Mouse (Mus musculus): ENCODE results near the gene Chil5. TPM values are rescaled to one million over a fixed set of nuclear protein-coding genes. Genes with fewer than 3 reads are reported as not detected.
"Not testable (repeated sequence)": the region's sequence is repeated elsewhere in the genome, so short reads cannot be mapped to it uniquely, and the experiment has no call there.

Chil5 gene
- polyA plus RNA-seq, 1 experiment, result 0.25 TPM

GRCm38 (mm10) chr3:106024135-106024534 lies 8.5 kb downstream of the Chil5 start:
- Histone ChIP-seq H3K27ac (ENCODE audit: insufficient read depth, low read length) (no peak overlapping the region), H3K4me3 (ENCODE audit: extremely low read depth, insufficient read depth, insufficient read length) (no peak overlapping the region), H3K36me3 (ENCODE audit: control insufficient read depth, insufficient read depth, low read length) (no peaks in the 10 kb centered on the region), H3K27me3 (ENCODE audit: control insufficient read depth, insufficient read depth, low read length) (no peaks in the 10 kb centered on the region), H3K4me1 (ENCODE audit: control insufficient read depth, insufficient read depth, insufficient read length) (no peaks in the 10 kb centered on the region)
- DNase-seq (ENCODE audit: low read depth in 1 of 2, low spot score in 2 of 2), result no peak
- TF ChIP-seq POLR2A (IDR thresholded peaks at IDR 0.05; ENCODE audit: low read depth, low read length) (no peak), CTCF (IDR thresholded peaks at IDR 0.05; ENCODE audit: extremely low read depth, insufficient read depth, insufficient read length, insufficient replicate concordance) (no peak)
- 90% methylated on average over 2 of the region's 2 CpGs for WGBS

- Histone ChIP-seq H3K4me3 (ENCODE audit: extremely low read depth, insufficient read depth, insufficient read length) (no peak overlapping the region), H3K36me3 (ENCODE audit: control insufficient read depth, insufficient read depth, low read length) (no peaks in the 10 kb centered on the region; the same call in 1 of the 2 replicates), H3K27me3 (ENCODE audit: control insufficient read depth, insufficient read depth, low read length) (no peaks in the 10 kb centered on the region), H3K4me1 (ENCODE audit: control insufficient read depth, insufficient read depth, insufficient read length) (no peaks in the 10 kb centered on the region), H3K27ac (ENCODE audit: insufficient read depth, low read length) (no peak overlapping the region)
- TF ChIP-seq CTCF (IDR thresholded peaks at IDR 0.05; ENCODE audit: extremely low read depth, insufficient read depth, insufficient read length, insufficient replicate concordance) (no peak), POLR2A (IDR thresholded peaks at IDR 0.05; ENCODE audit: low read depth, low read length) (no peak)
- DNase-seq (ENCODE audit: low read depth in 1 of 2, low spot score in 2 of 2), result no peak
Observed at GRCm38 (mm10) chr3:106021840-106022239, 10.8 kb downstream of the Chil5 start.

GRCm38 (mm10) chr3:106014546-106014945 lies 18.1 kb downstream of the Chil5 start, which contains the start of gene Pifo:
TSS of gene Pifo (minus strand) at chr3:106014646.
- Histone ChIP-seq H3K36me3 (ENCODE audit: control insufficient read depth, insufficient read depth, low read length) (no peaks in the 10 kb centered on the region; the same call in 1 of the 2 replicates), H3K4me3 (ENCODE audit: extremely low read depth, insufficient read depth, insufficient read length) (no peak within 1 kb of the TSS), H3K27me3 (ENCODE audit: control insufficient read depth, insufficient read depth, low read length) (no peaks in the 10 kb centered on the region), H3K4me1 (ENCODE audit: control insufficient read depth, insufficient read depth, insufficient read length) (no peaks in the 10 kb centered on the region), H3K27ac (ENCODE audit: insufficient read depth, low read length) (no peak within 1 kb of the TSS)
- DNase-seq (ENCODE audit: low read depth in 1 of 2, low spot score in 2 of 2), result no peak
- WGBS, result 81% methylated on average over 2 of the region's 2 CpGs
- TF ChIP-seq CTCF (IDR thresholded peaks at IDR 0.05; ENCODE audit: extremely low read depth, insufficient read depth, insufficient read length, insufficient replicate concordance), result no peak
- no peak for TF ChIP-seq POLR2A (IDR thresholded peaks at IDR 0.05; ENCODE audit: low read depth, low read length)

GRCm38 (mm10) chr3:106003360-106003759 lies 29.3 kb downstream of the Chil5 start:
- not testable (repeated sequence) for H3K27me3 ChIP-seq (ENCODE audit: control insufficient read depth, insufficient read depth, low read length); H3K4me1 ChIP-seq (ENCODE audit: control insufficient read depth, insufficient read depth, insufficient read length); DNase-seq (ENCODE audit: low read depth in 1 of 2, low spot score in 2 of 2); H3K36me3 ChIP-seq (ENCODE audit: control insufficient read depth, insufficient read depth, low read length); H3K4me3 ChIP-seq (ENCODE audit: extremely low read depth, insufficient read depth, insufficient read length)
- 63% methylated on average over 10 of the region's 10 CpGs for WGBS
- peak overlapping the region; percentile 68 for H3K27ac ChIP-seq (ENCODE audit: insufficient read depth, low read length)

GRCm38 (mm10) chr3:106001416-106002370 lies 30.9 kb downstream of the Chil5 start:
- H3K27me3 ChIP-seq (ENCODE audit: control insufficient read depth, insufficient read depth, low read length), result no peaks in the 10 kb centered on the region
- 17% methylated on average over 17 of the region's 17 CpGs for WGBS
- DNase-seq (ENCODE audit: low read depth in 1 of 2, low spot score in 2 of 2), result peak; percentile 50 to 73
- peak overlapping the region; percentile 46 for H3K27ac ChIP-seq (ENCODE audit: insufficient read depth, low read length)
- H3K4me3 ChIP-seq (ENCODE audit: extremely low read depth, insufficient read depth, insufficient read length), result peak overlapping the region; percentile 46; the same call in 1 of the 2 replicates
- H3K4me1 ChIP-seq (ENCODE audit: control insufficient read depth, insufficient read depth, insufficient read length), result peaks cover 6% of the 10 kb centered on the region; the same call in 1 of the 2 replicates
- TF ChIP-seq CTCF (IDR thresholded peaks at IDR 0.05; ENCODE audit: extremely low read depth, insufficient read depth, insufficient read length, insufficient replicate concordance), result no peak
- TF ChIP-seq POLR2A (IDR thresholded peaks at IDR 0.05; ENCODE audit: low read depth, low read length), result no peak
- H3K36me3 ChIP-seq (ENCODE audit: control insufficient read depth, insufficient read depth, low read length), result no peaks in the 10 kb centered on the region

- 29% methylated on average over 11 of the region's 11 CpGs for WGBS
- Histone ChIP-seq H3K27ac (ENCODE audit: insufficient read depth, low read length) (0 out of 2 replicates have a peak overlapping the region, but pooled peaks have one; percentile 21), H3K4me1 (ENCODE audit: control insufficient read depth, insufficient read depth, insufficient read length) (peaks cover 6% of the 10 kb centered on the region; the same call in 1 of the 2 replicates), H3K36me3 (ENCODE audit: control insufficient read depth, insufficient read depth, low read length) (no peaks in the 10 kb centered on the region), H3K4me3 (ENCODE audit: extremely low read depth, insufficient read depth, insufficient read length) (peak overlapping the region; percentile 43), H3K27me3 (ENCODE audit: control insufficient read depth, insufficient read depth, low read length) (no peaks in the 10 kb centered on the region)
- TF ChIP-seq POLR2A (IDR thresholded peaks at IDR 0.05; ENCODE audit: low read depth, low read length) (no peak), CTCF (IDR thresholded peaks at IDR 0.05; ENCODE audit: extremely low read depth, insufficient read depth, insufficient read length, insufficient replicate concordance) (no peak)
- DNase-seq (ENCODE audit: low read depth in 1 of 2, low spot score in 2 of 2), result peak in 1 of 2 experiments; percentile 19
Observed at GRCm38 (mm10) chr3:106000707-106001375, 31.8 kb downstream of the Chil5 start.

Measured in spleen, adult 2 months (tissue).